Mouse (Mus musculus): Measurements from ENCODE around the gene Ift43. TPM values are rescaled to one million over a fixed set of nuclear protein-coding genes. Genes with fewer than 3 reads are reported as not detected.
A peak's percentile ranks its signal among the peaks of the same experiment; 100 is the strongest.

Ift43 gene
- polyA plus RNA-seq, 1 experiment from 2014 or later: 72.9 TPM

- 91% methylated on average over 8 of the region's 8 CpGs for whole genome bisulfite sequencing
- H3K9me3 ChIP-seq: no peaks in the 10 kb centered on the region
- no peak overlapping the region for H3K4me3 ChIP-seq
- no peak for ATAC-seq (ENCODE audit: low FRiP score)
- peaks cover 10% of the 10 kb centered on the region for H3K36me3 ChIP-seq
- H3K4me2 ChIP-seq: no peak overlapping the region
- no peak overlapping the region for H3K27ac ChIP-seq
- H3K27me3 ChIP-seq: no peaks in the 10 kb centered on the region
- no peak overlapping the region for H3K9ac ChIP-seq
- no peaks in the 10 kb centered on the region for H3K4me1 ChIP-seq (replicated peaks)
These were observed 25.4 kb upstream of the Ift43 start for GRCm38 (mm10) chr12:86056976-86057375.

DNA sequence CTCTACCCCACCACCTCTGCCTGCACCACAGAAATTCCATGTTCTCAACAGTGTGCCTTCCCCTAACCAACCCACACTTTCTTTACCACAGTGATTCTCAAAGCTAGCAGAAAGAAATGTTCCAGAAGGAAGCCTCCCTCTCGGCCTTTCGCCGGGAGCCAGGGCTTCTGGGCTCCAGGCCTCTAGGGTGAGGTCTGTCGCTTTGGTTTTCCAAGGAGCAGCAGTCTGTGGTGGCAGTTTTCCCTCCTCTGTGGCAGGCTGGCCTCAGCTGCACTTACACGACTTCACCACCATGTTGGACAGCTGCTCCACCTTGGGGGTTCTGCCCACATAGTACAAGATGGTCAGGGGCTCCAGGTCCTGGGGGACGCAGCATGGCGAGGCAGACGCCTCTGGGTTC lies 24.8 kb upstream of the Ift43 start:
- H3K36me3 ChIP-seq: peaks cover 10% of the 10 kb centered on the region
- H3K9ac ChIP-seq: no peak overlapping the region
- H3K27me3 ChIP-seq: no peaks in the 10 kb centered on the region
- H3K9me3 ChIP-seq: no peaks in the 10 kb centered on the region
- no peak for ATAC-seq (ENCODE audit: low FRiP score)
- H3K4me3 ChIP-seq: no peak overlapping the region
- H3K4me1 ChIP-seq (replicated peaks): no peaks in the 10 kb centered on the region
- no peak overlapping the region for H3K4me2 ChIP-seq
- no peak overlapping the region for H3K27ac ChIP-seq
- WGBS: 86% methylated on average over 8 of the region's 8 CpGs

DNA sequence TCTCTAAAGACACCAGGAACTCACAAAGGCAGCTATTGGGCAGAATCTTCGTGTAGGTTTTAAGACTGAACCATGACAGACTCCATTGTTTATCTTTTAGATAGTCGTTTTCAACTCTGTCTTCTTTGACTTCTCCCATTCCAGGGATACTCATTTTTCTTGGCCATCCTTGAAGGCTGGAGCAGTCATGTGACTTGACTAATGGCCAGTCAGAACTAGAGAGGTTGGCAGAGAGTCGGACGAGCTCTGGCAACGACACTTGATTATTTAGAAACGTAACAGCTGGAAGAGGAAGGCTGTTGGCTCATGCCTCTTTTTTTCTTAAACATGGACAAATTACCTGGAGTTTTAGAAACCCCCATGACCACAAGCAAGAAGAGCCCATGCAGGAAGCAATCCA lies 23.0 kb upstream of the Ift43 start:
- Histone ChIP-seq H3K4me1 (replicated peaks) (no peaks in the 10 kb centered on the region), H3K4me2 (no peak overlapping the region), H3K4me3 (no peak overlapping the region), H3K27ac (no peak overlapping the region), H3K27me3 (no peaks in the 10 kb centered on the region), H3K9ac (no peak overlapping the region), H3K9me3 (no peaks in the 10 kb centered on the region), H3K36me3 (peaks cover 10% of the 10 kb centered on the region)
- ATAC-seq (ENCODE audit: low FRiP score): no peak
- 83% methylated on average over 6 of the region's 6 CpGs for WGBS

- Histone ChIP-seq H3K27ac (no peak overlapping the region), H3K9me3 (no peaks in the 10 kb centered on the region), H3K4me2 (no peak overlapping the region), H3K9ac (no peak overlapping the region), H3K4me3 (no peak overlapping the region), H3K27me3 (no peaks in the 10 kb centered on the region), H3K36me3 (no peaks in the 10 kb centered on the region; the same call in 1 of the 2 replicates), H3K4me1 (replicated peaks) (no peaks in the 10 kb centered on the region)
- no peak for ATAC-seq (ENCODE audit: low FRiP score)
These were observed 17.5 kb upstream of the Ift43 start for GRCm38 (mm10) chr12:86064796-86065195.

DNA sequence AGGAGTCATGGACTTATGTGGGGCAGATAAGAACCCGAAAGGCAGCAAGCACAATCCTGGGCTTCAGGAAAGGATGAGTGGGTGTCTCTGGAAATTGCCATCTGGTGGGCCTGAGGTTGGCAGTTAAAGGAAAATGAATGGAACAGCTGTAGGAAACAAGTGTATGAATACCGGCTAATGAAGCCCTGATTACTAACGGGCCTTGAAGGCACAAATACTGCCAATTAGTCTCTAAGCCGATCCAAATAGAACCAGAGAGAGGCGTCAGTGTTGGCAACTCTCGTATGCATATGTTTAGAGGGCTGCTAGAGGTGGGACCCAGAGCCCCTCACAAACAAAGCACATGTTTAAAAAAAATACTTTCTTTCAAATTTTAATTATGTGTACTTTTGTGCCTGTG lies 10.9 kb upstream of the Ift43 start:
- 61% methylated on average over 6 of the region's 6 CpGs for WGBS
- Histone ChIP-seq H3K27me3 (peaks cover 8% of the 10 kb centered on the region; the same call in 1 of the 2 replicates), H3K4me1 (replicated peaks) (peaks cover 8% of the 10 kb centered on the region), H3K9ac (no peak overlapping the region), H3K9me3 (no peaks in the 10 kb centered on the region), H3K4me3 (no peak overlapping the region), H3K36me3 (no peaks in the 10 kb centered on the region), H3K4me2 (no peak overlapping the region), H3K27ac (no peak overlapping the region)
- no peak for ATAC-seq (ENCODE audit: low FRiP score)

DNA sequence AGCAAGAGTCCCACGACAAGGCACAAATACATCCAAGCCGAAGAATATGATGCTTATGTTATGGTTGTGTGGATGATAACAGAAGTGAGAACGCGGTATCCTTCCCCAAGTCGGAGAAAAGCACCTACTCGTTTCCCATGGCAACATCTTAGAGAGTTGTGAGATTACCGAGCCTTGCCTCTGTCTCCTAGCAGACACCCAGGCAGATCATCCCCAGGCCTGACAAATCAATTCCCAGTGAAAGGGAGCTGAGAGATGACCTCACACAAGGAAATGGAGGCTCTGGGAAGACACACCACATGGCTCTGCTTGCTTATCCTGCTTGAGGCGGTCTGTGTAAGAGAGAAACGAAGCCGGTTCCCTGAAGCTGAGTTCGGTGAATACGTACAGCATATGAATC lies 7.7 kb upstream of the Ift43 start:
- Histone ChIP-seq H3K9ac (no peak overlapping the region), H3K4me1 (replicated peaks) (peaks cover 35% of the 10 kb centered on the region), H3K4me3 (no peak overlapping the region), H3K27ac (no peak overlapping the region), H3K9me3 (no peaks in the 10 kb centered on the region), H3K36me3 (no peaks in the 10 kb centered on the region), H3K27me3 (peaks cover 21% of the 10 kb centered on the region), H3K4me2 (no peak overlapping the region)
- no peak for ATAC-seq (ENCODE audit: low FRiP score)
- WGBS: 82% methylated on average over 12 of the region's 12 CpGs

DNA sequence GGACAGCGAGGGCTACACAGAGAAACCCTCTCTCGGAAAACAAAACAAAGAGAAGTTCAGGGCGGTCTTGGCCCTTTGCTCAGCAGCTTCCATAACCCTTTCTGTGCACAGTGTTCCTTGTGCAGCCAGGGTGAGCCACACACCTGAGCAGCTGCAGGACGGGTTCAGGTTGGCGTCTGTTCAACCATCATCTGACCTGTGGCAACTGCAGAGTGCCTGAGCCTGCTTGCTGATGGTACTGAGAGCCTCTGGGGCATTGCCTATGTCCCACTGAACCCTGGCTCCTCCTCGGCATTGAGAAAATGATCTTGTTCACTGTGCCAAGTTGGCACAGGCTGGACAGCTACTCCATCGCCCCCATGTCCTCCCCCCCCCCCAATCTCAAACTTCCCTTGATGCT lies 7.0 kb upstream of the Ift43 start:
- Histone ChIP-seq H3K27me3 (peaks cover 23% of the 10 kb centered on the region), H3K9ac (no peak overlapping the region), H3K4me2 (no peak overlapping the region), H3K9me3 (no peaks in the 10 kb centered on the region), H3K4me3 (no peak overlapping the region), H3K36me3 (no peaks in the 10 kb centered on the region), H3K27ac (no peak overlapping the region), H3K4me1 (replicated peaks) (peaks cover 35% of the 10 kb centered on the region)
- 89% methylated on average over 7 of the region's 7 CpGs for WGBS
- no peak for ATAC-seq (ENCODE audit: low FRiP score)

GRCm38 (mm10) chr12:86076321-86076901 lies 5.9 kb upstream of the Ift43 start:
- ATAC-seq (ENCODE audit: low FRiP score): no peak
- Histone ChIP-seq H3K4me3 (peak overlapping the region; percentile 51; the same call in 1 of the 2 replicates), H3K4me2 (peak overlapping the region; percentile 84), H3K9me3 (no peaks in the 10 kb centered on the region), H3K27me3 (peaks cover 27% of the 10 kb centered on the region), H3K4me1 (replicated peaks) (peaks cover 35% of the 10 kb centered on the region), H3K27ac (no peak overlapping the region), H3K9ac (peak overlapping the region; percentile 30; the same call in 1 of the 2 replicates), H3K36me3 (no peaks in the 10 kb centered on the region)
- WGBS: 11% methylated on average over 13 of the region's 13 CpGs

- 23% methylated on average over 8 of the region's 8 CpGs for WGBS
- ATAC-seq (ENCODE audit: low FRiP score): no peak
- H3K9me3 ChIP-seq: no peaks in the 10 kb centered on the region
- no peaks in the 10 kb centered on the region for H3K36me3 ChIP-seq
- peak overlapping the region; percentile 77; the same call in 1 of the 2 replicates for H3K9ac ChIP-seq
- H3K27me3 ChIP-seq: peaks cover 30% of the 10 kb centered on the region
- peak overlapping the region; percentile 51 for H3K4me3 ChIP-seq
- no peak overlapping the region for H3K27ac ChIP-seq
- H3K4me2 ChIP-seq: peak overlapping the region; percentile 84
- H3K4me1 ChIP-seq (replicated peaks): peaks cover 35% of the 10 kb centered on the region
These were observed 5.0 kb upstream of the Ift43 start for GRCm38 (mm10) chr12:86077322-86077721.

DNA sequence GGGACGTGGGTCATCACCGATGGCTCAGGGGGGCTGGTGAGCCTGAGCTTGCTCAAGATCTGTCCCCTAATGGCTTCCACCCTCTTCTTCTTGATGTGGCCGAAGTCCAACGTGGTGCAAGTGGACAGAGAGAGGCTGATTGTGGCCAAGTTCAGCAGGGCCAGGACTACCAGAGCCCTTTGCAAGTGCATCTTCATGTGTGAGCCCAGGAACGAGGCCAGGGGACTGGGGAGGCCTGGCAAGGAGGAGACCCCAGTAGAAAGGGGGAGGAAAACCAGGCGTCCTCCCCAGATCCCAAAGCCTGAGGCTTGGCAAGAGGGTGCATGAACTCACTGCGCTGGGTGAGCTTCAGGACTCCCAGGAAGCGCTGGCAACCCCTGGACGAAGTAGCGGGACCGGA lies 4.6 kb upstream of the Ift43 start:
- H3K4me2 ChIP-seq: peak overlapping the region; percentile 84
- H3K36me3 ChIP-seq: no peaks in the 10 kb centered on the region
- no peaks in the 10 kb centered on the region for H3K9me3 ChIP-seq
- no peak overlapping the region for H3K27ac ChIP-seq
- H3K27me3 ChIP-seq: peaks cover 30% of the 10 kb centered on the region
- 23% methylated on average over 11 of the region's 11 CpGs for WGBS
- no peak for ATAC-seq (ENCODE audit: low FRiP score)
- peaks cover 35% of the 10 kb centered on the region for H3K4me1 ChIP-seq (replicated peaks)
- peak overlapping the region; percentile 51 for H3K4me3 ChIP-seq
- peak overlapping the region; percentile 77 for H3K9ac ChIP-seq

- 9% methylated on average over 9 of the region's 9 CpGs for WGBS
- Histone ChIP-seq H3K27me3 (peaks cover 30% of the 10 kb centered on the region), H3K27ac (no peak overlapping the region)
These were observed 4.2 kb upstream of the Ift43 start for GRCm38 (mm10) chr12:86078176-86078552.

GRCm38 (mm10) chr12:86078553-86079201 lies 3.7 kb upstream of the Ift43 start, which contains the start of gene Tgfb3:
Gene Tgfb3, minus strand, starts transcription at chr12:86079041.
- no peaks in the 10 kb centered on the region for H3K9me3 ChIP-seq
- peaks cover 44% of the 10 kb centered on the region for H3K4me1 ChIP-seq (replicated peaks)
- H3K36me3 ChIP-seq: no peaks in the 10 kb centered on the region
- ATAC-seq (ENCODE audit: low FRiP score): peak; percentile 47
- peak within 1 kb of the TSS; percentile 69 for H3K27ac ChIP-seq
- H3K27me3 ChIP-seq: peaks cover 30% of the 10 kb centered on the region
- peak within 1 kb of the TSS; percentile 77 for H3K9ac ChIP-seq
- peak within 1 kb of the TSS; percentile 51 for H3K4me3 ChIP-seq
- peak within 1 kb of the TSS; percentile 84 for H3K4me2 ChIP-seq
- WGBS: under 1% methylated on average over 25 of the region's 25 CpGs

More at GRCm38 (mm10) chr12:86078176-86078552, 4.2 kb upstream of the Ift43 start:
- peak overlapping the region; percentile 51 for H3K4me3 ChIP-seq
- H3K36me3 ChIP-seq: no peaks in the 10 kb centered on the region
- ATAC-seq (ENCODE audit: low FRiP score): no peak
- peaks cover 39% of the 10 kb centered on the region for H3K4me1 ChIP-seq (replicated peaks)
- peak overlapping the region; percentile 77 for H3K9ac ChIP-seq
- no peaks in the 10 kb centered on the region for H3K9me3 ChIP-seq
- peak overlapping the region; percentile 84 for H3K4me2 ChIP-seq

DNA sequence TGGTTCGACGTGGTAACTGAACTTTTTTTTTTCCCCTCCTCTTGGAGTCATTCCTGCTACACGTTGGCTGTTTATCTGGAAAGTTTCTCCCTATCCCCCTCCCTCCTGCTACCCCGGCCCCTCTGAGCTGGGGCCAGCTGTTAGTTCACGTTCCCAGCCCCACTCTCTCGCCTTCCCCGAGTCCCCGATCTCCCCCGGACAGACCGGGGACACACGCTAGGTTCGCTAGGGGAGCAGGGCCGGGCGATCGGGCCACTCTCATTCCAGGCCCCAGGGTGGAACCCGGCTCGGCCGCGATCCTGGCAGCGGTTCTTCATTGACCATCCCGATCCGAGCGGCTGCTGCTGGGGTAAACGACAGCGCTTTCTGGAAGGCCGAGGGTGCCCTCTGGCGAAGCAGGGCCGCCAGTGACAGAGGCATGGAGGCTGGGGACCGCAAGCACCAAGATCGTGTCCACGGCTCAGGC lies 3.1 kb upstream of the Ift43 start:
- no peaks in the 10 kb centered on the region for H3K36me3 ChIP-seq
- no peaks in the 10 kb centered on the region for H3K9me3 ChIP-seq
- peaks cover 30% of the 10 kb centered on the region for H3K27me3 ChIP-seq
- peak; percentile 73 for ATAC-seq (ENCODE audit: low FRiP score)
- H3K4me3 ChIP-seq: peak overlapping the region; percentile 51
- peak overlapping the region; percentile 77 for H3K9ac ChIP-seq
- H3K27ac ChIP-seq: peak overlapping the region; percentile 69
- peak overlapping the region; percentile 84 for H3K4me2 ChIP-seq
- WGBS: under 1% methylated on average over 31 of the region's 31 CpGs
- H3K4me1 ChIP-seq (replicated peaks): peaks cover 46% of the 10 kb centered on the region
